Mouse (Mus musculus) ES-E14 (cell line): ENCODE results near the gene Spata5. TPM values are rescaled to one million over a fixed set of nuclear protein-coding genes. Genes with fewer than 3 reads are reported as not detected.

Source experiments
- DNase-seq: peaks from one replicate; pipeline ENCODE4 v3.0.0-alpha.2; 2013; ENCODE audit warnings: low read depth, low spot score
- H3K27ac ChIP-seq: 2 replicates; pipeline ENCODE4 v1.5.1; 2012; ENCODE audit warnings: low read depth, mild to moderate bottlenecking, low read length, moderate library complexity, mixed read lengths; ENCODE audit not compliant: poor library complexity, insufficient read depth, severe bottlenecking
- H3K36me3 ChIP-seq: 2 replicates; pipeline ENCODE4 v1.6.1; 2012; ENCODE audit warnings: mild to moderate bottlenecking, low read length, moderate library complexity, mixed read lengths; ENCODE audit not compliant: control insufficient read depth, poor library complexity, insufficient read depth, severe bottlenecking
- H3K4me1 ChIP-seq, 2 experiments: fragments of 150-350 bp in 1 of 2; sonication (generic) in 1 of 2; 2 replicates each; pipeline ENCODE4 v1.6.1; 2012; ENCODE audit warnings: low read length in 2 of 2, mild to moderate bottlenecking in 1 of 2, mixed read lengths in 1 of 2; ENCODE audit not compliant: control insufficient read depth in 2 of 2, insufficient read depth in 2 of 2, poor library complexity in 1 of 2
- H3K4me3 ChIP-seq, 2 experiments: fragments of 150-350 bp in 1 of 2; sonication (generic) in 1 of 2; 2 replicates each; pipeline ENCODE4 v1.5.1; 2012; ENCODE audit warnings: low read length in 2 of 2, low read depth in 1 of 2, mild to moderate bottlenecking in 1 of 2, mixed read lengths in 1 of 2; ENCODE audit not compliant: insufficient read depth in 1 of 2, poor library complexity in 1 of 2, severe bottlenecking in 1 of 2
- H3K9ac ChIP-seq: 2 replicates; pipeline ENCODE4 v1.6.1; 2012; ENCODE audit warnings: low read depth, mild to moderate bottlenecking, low read length, mixed read lengths; ENCODE audit not compliant: poor library complexity, insufficient read depth, severe bottlenecking
- H3K9me3 ChIP-seq: fragments of 150-350 bp; sonication (generic); 2 replicates; pipeline ENCODE4 v1.6.1; 2012; ENCODE audit warnings: low read depth, mild to moderate bottlenecking, low read length; ENCODE audit not compliant: control insufficient read depth, insufficient read depth
- CHD2 ChIP-seq: IDR thresholded peaks from 2 replicates; pipeline ENCODE4 v1.6.1; 2014; ENCODE audit warnings: mild to moderate bottlenecking, low read depth, low read length, inconsistent platforms
- HCFC1 ChIP-seq: IDR thresholded peaks from 2 replicates; pipeline ENCODE4 v1.6.1; 2012; ENCODE audit warnings: low read length, inconsistent platforms, borderline replicate concordance; ENCODE audit not compliant: insufficient read depth
- MAFK ChIP-seq: IDR thresholded peaks from 2 replicates; pipeline ENCODE4 v1.6.1; 2014; ENCODE audit warnings: mild to moderate bottlenecking, low read depth, low read length, inconsistent platforms; ENCODE audit not compliant: insufficient read depth
- ZC3H11A ChIP-seq: IDR thresholded peaks from 2 replicates; pipeline ENCODE4 v1.6.1; 2012; ENCODE audit warnings: low read depth, mild to moderate bottlenecking, inconsistent platforms, low read length, borderline replicate concordance
- ZNF384 ChIP-seq: IDR thresholded peaks from 2 replicates; pipeline ENCODE4 v1.6.1; 2012; ENCODE audit warnings: low read depth, low read length, inconsistent platforms
- in situ Hi-C, 2 experiments: fragments of 600-800 bp; cut with MboI; formaldehyde crosslinking; loops; one replicate each; pipeline ENCODE4 v1.15.1; 2025; ENCODE audit warnings: low sequenced_read_pairs in 2 of 2, inconsistent platforms in 1 of 2; ENCODE audit not compliant: unreplicated experiment in 2 of 2
- total RNA-seq: library from RNA; depleted of rRNA; stranded (reverse); fragments of 300-350 nt; gene quantifications from 2 replicates; pipeline ENCODE4 v1.2.3, GENCODE M21; 2012

The Spata5 gene
- total RNA-seq, 1 experiment = 54.3 TPM

- in situ Hi-C loops = no loop called here
- H3K4me3 ChIP-seq = peak overlapping the region; percentile 37 to 44
- H3K4me1 ChIP-seq = peaks cover 0 to 7% of the 10 kb centered on the region in 2 experiments; a peak in 1 of 4 replicates
- H3K36me3 ChIP-seq = no peaks in the 10 kb centered on the region
- H3K9ac ChIP-seq = peak overlapping the region; percentile 26; the same call in 1 of the 2 replicates
- DNase-seq = no peak
- H3K27ac ChIP-seq = no peak overlapping the region
- H3K9me3 ChIP-seq = no peaks in the 10 kb centered on the region
- no peak for TF ChIP-seq HCFC1
- no peak for TF ChIP-seq ZNF384
These were observed 166.5 kb downstream of the Spata5 start for GRCm38 (mm10) chr3:37585967-37586730.

GRCm38 (mm10) chr3:37586731-37587578 lies 167.3 kb downstream of the Spata5 start:
- peak overlapping the region; percentile 37 to 44 for H3K4me3 ChIP-seq

GRCm38 (mm10) chr3:37595721-37596120 lies 176.0 kb downstream of the Spata5 start:
- Histone ChIP-seq H3K4me3 (no peak overlapping the region), H3K9ac (no peak overlapping the region), H3K36me3 (no peaks in the 10 kb centered on the region), H3K9me3 (no peaks in the 10 kb centered on the region), H3K27ac (no peak overlapping the region), H3K4me1 (peaks cover 0 to 2% of the 10 kb centered on the region in 2 experiments; a peak in 1 of 4 replicates)
- in situ Hi-C loops = no loop called here
- TF ChIP-seq HCFC1 (no peak), CHD2 (no peak), ZC3H11A (no peak), ZNF384 (no peak), MAFK (no peak)
- DNase-seq = no peak

More at GRCm38 (mm10) chr3:37586731-37587578, 167.3 kb downstream of the Spata5 start:
- in situ Hi-C loops = no loop called here
- Histone ChIP-seq H3K27ac (no peak overlapping the region), H3K9me3 (no peaks in the 10 kb centered on the region), H3K4me1 (peaks cover 0 to 7% of the 10 kb centered on the region in 2 experiments; a peak in 1 of 4 replicates), H3K36me3 (no peaks in the 10 kb centered on the region), H3K9ac (peak overlapping the region; percentile 26; the same call in 1 of the 2 replicates)
- TF ChIP-seq CHD2 = no peak
- no peak for TF ChIP-seq HCFC1
- no peak for TF ChIP-seq MAFK
- no peak for TF ChIP-seq ZC3H11A
- TF ChIP-seq ZNF384 = no peak
- DNase-seq = no peak

- no peak for TF ChIP-seq ZC3H11A
- TF ChIP-seq MAFK = no peak
- TF ChIP-seq CHD2 = no peak
- no peak for TF ChIP-seq HCFC1
- no peak for TF ChIP-seq ZNF384
- Histone ChIP-seq H3K9me3 (no peaks in the 10 kb centered on the region), H3K4me3 (no peak overlapping the region; a peak in 1 of 4 replicates), H3K4me1 (peaks cover 0 to 2% of the 10 kb centered on the region in 2 experiments; a peak in 1 of 4 replicates), H3K27ac (no peak overlapping the region), H3K36me3 (no peaks in the 10 kb centered on the region), H3K9ac (no peak overlapping the region)
- no peak for DNase-seq
- in situ Hi-C loops = no loop called here
These were observed 176.8 kb downstream of the Spata5 start for GRCm38 (mm10) chr3:37596519-37596918.
